Mouse (Mus musculus) small intestine, adult 2 months (tissue): Measurements from ENCODE around the gene Atg101. TPM values are rescaled to one million over a fixed set of nuclear protein-coding genes. Genes with fewer than 3 reads are reported as not detected.

Experiments used
- H3K27ac ChIP-seq: fragments of 200-500 bp; 2 replicates; pipeline ENCODE4 v1.5.1; 2012; ENCODE audit warnings: low read depth, low read length, control low read depth, inconsistent platforms; ENCODE audit not compliant: insufficient read depth
- H3K27me3 ChIP-seq: fragments of 200-500 bp; 2 replicates; pipeline ENCODE4 v1.6.1; 2012; ENCODE audit warnings: mild to moderate bottlenecking, moderate library complexity, low read length, inconsistent platforms; ENCODE audit not compliant: control insufficient read depth, insufficient read depth
- H3K36me3 ChIP-seq: fragments of 200-500 bp; 2 replicates; pipeline ENCODE4 v1.6.1; 2012; ENCODE audit warnings: mild to moderate bottlenecking, low read length, control low read depth, inconsistent platforms; ENCODE audit not compliant: control insufficient read depth, insufficient read depth
- H3K4me1 ChIP-seq: fragments of 200-500 bp; 2 replicates; pipeline ENCODE4 v1.6.1; 2012; ENCODE audit warnings: low read length, inconsistent platforms, mixed read lengths; ENCODE audit not compliant: control insufficient read depth, insufficient read depth, insufficient read length
- H3K4me3 ChIP-seq: fragments of 200-500 bp; 2 replicates; pipeline ENCODE4 v1.5.1; 2012; ENCODE audit warnings: low read depth, mild to moderate bottlenecking, control low read depth, inconsistent platforms, low read length, moderate library complexity
- CTCF ChIP-seq: fragments of 200-500 bp; IDR thresholded peaks from 2 replicates; pipeline ENCODE4 v1.5.1; 2012; ENCODE audit warnings: low read depth, mild to moderate bottlenecking, control low read depth, inconsistent platforms, low read length, moderate library complexity, mixed read lengths; ENCODE audit not compliant: insufficient replicate concordance, insufficient read length; ENCODE audit errors: extremely low read depth
- POLR2A ChIP-seq: fragments of 200-500 bp; IDR thresholded peaks from 2 replicates; pipeline ENCODE4 v1.6.1; 2012; ENCODE audit warnings: low read depth, mild to moderate bottlenecking, control low read depth, inconsistent platforms, low read length, moderate library complexity
- WGBS: fragments of 180-500 bp; shearing (Covaris S2); methylation state at CpG from one replicate; pipeline ENCODE4 v1.1.7; 2018; 5-methylcytosine and 5-hydroxymethylcytosine counted together
- polyA plus RNA-seq: library from polyadenylated mRNA; depleted of rRNA; stranded (reverse); fragments of >200 nt; gene quantifications from 2 replicates; pipeline ENCODE4 v1.2.3, GENCODE M21; 2012

Gene Atg101
- polyA plus RNA-seq, 1 experiment, result 38.4 TPM

- peaks cover 12% of the 10 kb centered on the region; the same call in 1 of the 2 replicates for H3K27me3 ChIP-seq
- peak overlapping the region; percentile 29 for H3K27ac ChIP-seq
- WGBS, result 2% methylated on average over 25 of the region's 25 CpGs
- peak overlapping the region; percentile 70 for H3K4me3 ChIP-seq
- H3K4me1 ChIP-seq, result peaks cover 5% of the 10 kb centered on the region
- no peaks in the 10 kb centered on the region for H3K36me3 ChIP-seq
- TF ChIP-seq CTCF (no peak), POLR2A (no peak)
These were observed 16.7 kb upstream of the Atg101 start for GRCm38 (mm10) chr15:101267053-101268032.

GRCm38 (mm10) chr15:101270101-101270820, 13.8 kb upstream of the Atg101 start:
- Histone ChIP-seq H3K27ac (no peak overlapping the region), H3K36me3 (no peaks in the 10 kb centered on the region), H3K4me3 (no peak overlapping the region), H3K4me1 (peaks cover 5% of the 10 kb centered on the region; the same call in 1 of the 2 replicates), H3K27me3 (peaks cover 12% of the 10 kb centered on the region; the same call in 1 of the 2 replicates)
- WGBS, result 92% methylated on average over 29 of the region's 29 CpGs
- TF ChIP-seq POLR2A (no peak), CTCF (no peak)

GRCm38 (mm10) chr15:101271107-101271506, 13.0 kb upstream of the Atg101 start:
- Histone ChIP-seq H3K27me3 (peaks cover 12% of the 10 kb centered on the region; the same call in 1 of the 2 replicates), H3K4me3 (no peak overlapping the region), H3K27ac (no peak overlapping the region), H3K36me3 (no peaks in the 10 kb centered on the region), H3K4me1 (peaks cover 2% of the 10 kb centered on the region; the same call in 1 of the 2 replicates)
- 51% methylated on average over 3 of the region's 3 CpGs for WGBS
- no peak for TF ChIP-seq POLR2A
- no peak for TF ChIP-seq CTCF

GRCm38 (mm10) chr15:101271513-101271912, 12.6 kb upstream of the Atg101 start:
- TF ChIP-seq POLR2A (no peak), CTCF (no peak)
- H3K27ac ChIP-seq, result no peak overlapping the region
- no peak overlapping the region for H3K4me3 ChIP-seq
- no peaks in the 10 kb centered on the region for H3K36me3 ChIP-seq
- H3K4me1 ChIP-seq, result no peaks in the 10 kb centered on the region
- WGBS, result 87% methylated on average over 15 of the region's 15 CpGs
- peaks cover 8% of the 10 kb centered on the region; the same call in 1 of the 2 replicates for H3K27me3 ChIP-seq

- no peak for TF ChIP-seq POLR2A
- TF ChIP-seq CTCF, result no peak
- no peaks in the 10 kb centered on the region for H3K36me3 ChIP-seq
- no peaks in the 10 kb centered on the region for H3K27me3 ChIP-seq
- WGBS, result 32% methylated on average over 6 of the region's 6 CpGs
- H3K4me1 ChIP-seq, result peaks cover 4% of the 10 kb centered on the region; the same call in 1 of the 2 replicates
- H3K4me3 ChIP-seq, result no peak overlapping the region
- no peak overlapping the region for H3K27ac ChIP-seq
These were observed 9.7 kb upstream of the Atg101 start for GRCm38 (mm10) chr15:101274380-101274779.

- 54% methylated on average over 11 of the region's 11 CpGs for WGBS
- H3K36me3 ChIP-seq, result no peaks in the 10 kb centered on the region
- H3K4me3 ChIP-seq, result no peak overlapping the region
- H3K27ac ChIP-seq, result no peak overlapping the region
- H3K27me3 ChIP-seq, result no peaks in the 10 kb centered on the region
- H3K4me1 ChIP-seq, result peaks cover 4% of the 10 kb centered on the region; the same call in 1 of the 2 replicates
- no peak for TF ChIP-seq POLR2A
- no peak for TF ChIP-seq CTCF
These were observed 6.6 kb upstream of the Atg101 start for GRCm38 (mm10) chr15:101277351-101277899.
